Mouse (Mus musculus): ENCODE measurements around the gene Arpp21. TPM values are rescaled to one million over a fixed set of nuclear protein-coding genes. Genes with fewer than 3 reads are reported as not detected.

Arpp21 gene
- polyA plus RNA-seq, 1 experiment: not detected

DNA sequence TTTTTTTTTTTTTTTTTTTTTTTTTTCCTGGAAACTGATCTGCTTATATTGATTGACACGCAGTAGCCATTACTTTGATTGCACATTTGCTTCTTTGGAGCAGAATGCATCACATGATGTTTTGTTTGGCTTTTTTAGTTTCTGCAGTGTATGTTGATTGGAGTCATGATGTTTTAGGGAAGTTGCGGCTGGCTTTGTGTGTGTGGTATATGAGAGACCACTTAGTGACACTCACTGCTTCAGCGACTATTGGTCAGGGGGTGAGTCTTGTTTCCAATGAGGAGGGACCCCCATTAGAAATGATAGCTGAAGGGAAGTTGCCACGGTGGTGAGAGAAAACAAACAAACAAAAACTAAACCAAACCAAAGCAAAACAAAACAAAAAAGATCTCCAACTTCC is 55.7 kb downstream of the Arpp21 start:
- no peak for DNase-seq (ENCODE audit: low spot score)

DNA sequence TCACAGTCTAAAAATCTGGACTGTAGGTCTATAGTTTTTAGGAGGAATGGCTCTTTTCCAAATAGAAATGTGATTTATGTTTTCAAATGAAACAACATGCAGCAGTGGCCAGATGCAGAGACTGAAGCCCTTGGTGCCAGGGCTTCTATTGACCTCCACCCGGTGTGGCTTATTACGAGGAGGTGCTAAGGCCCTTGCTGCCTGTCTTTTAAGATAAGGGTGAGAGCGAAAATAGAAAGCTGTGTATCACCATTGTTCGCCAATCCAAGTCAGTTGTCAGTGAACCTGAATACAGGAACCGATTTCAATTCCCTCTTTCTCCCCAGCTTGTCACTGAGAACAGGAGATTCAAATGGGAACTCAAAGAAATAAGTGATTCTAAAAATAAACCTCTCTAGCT is 57.3 kb downstream of the Arpp21 start:
- no peak for DNase-seq (ENCODE audit: low spot score)

GRCm38 (mm10) chr9:112177569-112177968 is 58.2 kb downstream of the Arpp21 start:
- no peak for DNase-seq (ENCODE audit: low spot score)

GRCm38 (mm10) chr9:112176317-112176716 is 59.4 kb downstream of the Arpp21 start:
- DNase-seq (ENCODE audit: low spot score): no peak

DNA sequence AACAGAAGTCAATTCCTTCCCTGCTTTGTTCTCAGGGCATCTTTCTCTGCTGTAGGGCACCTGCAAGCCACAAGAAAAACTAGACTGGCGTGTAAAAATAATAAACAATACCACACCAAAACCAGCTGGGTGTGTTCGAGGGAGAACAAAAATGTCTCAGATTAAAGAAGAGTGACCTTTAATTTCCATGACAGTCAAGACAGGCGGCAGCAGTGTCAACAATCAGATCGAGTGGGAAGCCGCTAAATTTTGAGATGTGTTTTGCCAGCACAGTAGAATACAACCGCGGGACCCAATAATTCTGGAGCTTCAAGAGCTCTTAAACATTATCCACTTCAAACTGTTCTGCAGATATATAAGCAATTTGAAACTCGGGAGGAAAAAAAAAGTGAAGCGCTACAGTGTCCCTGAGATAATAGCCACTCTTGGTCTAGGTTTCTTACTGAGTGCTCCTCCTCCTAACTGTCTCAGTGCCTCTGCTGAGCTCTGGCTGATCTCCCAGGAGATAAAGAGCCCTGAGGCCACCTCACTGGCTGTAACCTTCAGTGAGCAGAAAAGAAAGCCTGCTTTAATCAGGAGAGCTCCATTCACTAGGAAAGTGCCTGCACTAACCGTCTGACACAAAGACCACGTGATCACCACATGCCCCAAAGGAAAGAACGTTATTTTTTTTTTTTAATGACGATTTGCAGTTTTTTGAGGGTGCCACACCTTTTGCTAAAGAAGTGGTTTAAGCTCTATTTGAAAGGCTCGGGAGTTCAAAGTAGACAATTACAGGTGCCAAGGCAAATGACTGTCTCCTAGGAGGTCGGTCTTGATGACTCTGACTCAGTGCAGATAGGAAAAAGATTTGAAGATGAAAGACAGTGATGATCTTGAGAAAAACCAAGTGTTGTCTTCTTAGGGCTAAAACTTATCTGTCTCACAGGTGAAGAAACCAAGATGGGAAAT is 61.1 kb downstream of the Arpp21 start:
- no peak for DNase-seq (ENCODE audit: low spot score)

DNA sequence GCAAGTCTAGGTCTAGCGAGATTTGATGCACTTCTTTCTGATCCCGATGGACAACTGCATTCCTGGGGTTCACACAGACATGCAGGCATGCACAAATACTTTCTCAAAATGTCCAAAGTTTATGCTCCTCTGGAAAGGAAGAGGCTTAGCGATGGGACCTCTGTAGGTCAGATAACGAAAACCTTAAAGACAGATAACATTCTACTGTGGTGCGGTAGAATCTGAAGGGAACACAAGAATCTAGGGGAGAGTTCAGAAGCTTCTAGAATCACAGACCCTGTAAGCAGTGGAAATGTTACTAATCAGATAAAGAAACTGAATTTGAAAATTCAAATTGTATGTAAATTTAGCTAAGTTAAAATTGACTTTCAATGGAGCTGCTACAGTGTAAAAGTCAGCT is 62.0 kb downstream of the Arpp21 start:
- no peak for DNase-seq (ENCODE audit: low spot score)

DNA sequence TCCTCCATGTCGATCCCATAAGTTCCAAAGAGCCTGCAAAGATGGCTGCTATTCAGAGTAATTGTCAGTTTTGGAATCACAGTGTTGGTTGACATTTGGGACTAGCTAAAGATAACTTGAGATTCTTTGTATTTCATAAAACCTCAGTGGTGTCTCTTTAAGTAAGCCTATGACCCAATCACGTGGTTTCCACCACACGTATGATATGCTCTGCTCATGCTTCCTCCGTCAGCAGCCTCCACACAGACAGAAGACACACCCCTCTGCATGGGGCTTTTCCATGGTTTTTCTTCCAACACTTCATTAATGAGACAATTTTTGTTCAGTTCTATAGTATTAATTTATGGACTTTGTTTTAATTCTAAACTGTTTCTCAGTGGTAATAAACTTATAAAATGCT is 71.1 kb downstream of the Arpp21 start:
- DNase-seq (ENCODE audit: low spot score): no peak

- DNase-seq (ENCODE audit: low spot score): no peak
Observed at GRCm38 (mm10) chr9:112160981-112161380, 74.8 kb downstream of the Arpp21 start.

- DNase-seq (ENCODE audit: low spot score): no peak
Observed at GRCm38 (mm10) chr9:112153972-112154371, 81.8 kb downstream of the Arpp21 start.

GRCm38 (mm10) chr9:112152762-112153161 is 83.0 kb downstream of the Arpp21 start:
- no peak for DNase-seq (ENCODE audit: low spot score)

GRCm38 (mm10) chr9:112151177-112151576 is 84.6 kb downstream of the Arpp21 start:
- DNase-seq (ENCODE audit: low spot score): no peak

GRCm38 (mm10) chr9:112140658-112141057 is 95.1 kb downstream of the Arpp21 start:
- no peak for DNase-seq (ENCODE audit: low spot score)

GRCm38 (mm10) chr9:112137820-112138219 is 97.9 kb downstream of the Arpp21 start:
- DNase-seq (ENCODE audit: low spot score): no peak

DNA sequence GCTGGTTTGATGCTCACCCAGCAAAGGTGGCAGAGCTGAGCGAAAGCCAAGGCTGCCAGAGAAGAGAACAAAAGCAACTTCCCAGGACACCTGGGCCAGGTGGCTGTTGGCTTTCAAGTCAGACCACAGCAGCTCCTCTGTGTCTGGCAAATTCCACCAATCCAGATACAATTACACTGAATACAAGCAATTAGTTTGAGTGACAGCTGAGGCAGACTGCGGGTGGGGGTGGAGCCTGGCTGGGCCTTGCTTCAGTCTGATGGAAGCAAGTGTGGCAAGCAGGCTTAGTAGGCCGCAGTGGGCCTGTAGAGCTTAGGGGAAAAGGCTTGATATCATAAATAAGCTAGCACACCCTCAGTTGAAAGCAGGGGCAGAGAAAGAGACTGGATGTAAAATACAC is 104.9 kb downstream of the Arpp21 start:
- no peak for DNase-seq (ENCODE audit: low spot score)

- DNase-seq (ENCODE audit: low spot score): no peak
Observed at GRCm38 (mm10) chr9:112124667-112125066, 111.1 kb downstream of the Arpp21 start.

- DNase-seq (ENCODE audit: low spot score): no peak
Observed at GRCm38 (mm10) chr9:112124184-112124583, 111.6 kb downstream of the Arpp21 start.

DNA sequence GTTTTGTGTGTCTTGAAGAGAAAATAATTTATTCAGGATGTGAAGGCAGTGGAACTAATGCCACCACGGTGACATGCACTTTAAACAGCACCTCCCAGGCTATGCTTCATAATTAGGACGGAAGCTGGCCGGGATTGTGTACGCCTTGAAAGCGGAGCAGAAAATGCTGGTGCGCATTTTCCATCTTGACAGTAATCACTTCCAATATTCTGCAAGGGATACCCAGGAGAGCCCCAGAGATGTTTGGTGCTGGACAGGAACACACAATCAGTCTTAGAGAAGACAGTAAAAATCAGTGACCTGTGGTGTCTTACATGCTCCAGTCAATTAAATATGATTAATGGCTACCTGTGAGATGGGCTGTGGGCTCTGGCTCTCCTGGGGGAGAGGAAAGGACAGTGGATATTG is 112.3 kb downstream of the Arpp21 start:
- no peak for DNase-seq (ENCODE audit: low spot score)

DNA sequence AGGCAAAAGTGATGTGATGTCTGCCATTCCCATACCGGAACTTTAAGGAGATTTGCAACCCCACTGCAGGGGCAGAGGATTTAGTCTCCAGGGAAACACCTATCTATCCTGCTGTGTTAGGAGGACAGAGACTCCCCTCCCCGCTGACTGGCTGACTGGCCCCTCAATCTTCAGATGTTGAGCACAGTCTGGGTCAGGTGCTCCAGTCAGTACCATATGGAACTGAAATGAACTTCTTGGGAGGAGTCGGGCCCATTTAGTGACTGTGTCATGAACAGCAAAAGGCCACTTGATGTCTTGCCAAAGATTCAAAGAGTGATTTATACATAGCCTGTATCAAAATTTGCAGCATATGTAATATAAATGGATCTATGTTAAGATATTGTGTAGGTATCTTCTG is 116.2 kb downstream of the Arpp21 start:
- no peak for DNase-seq (ENCODE audit: low spot score)

DNA sequence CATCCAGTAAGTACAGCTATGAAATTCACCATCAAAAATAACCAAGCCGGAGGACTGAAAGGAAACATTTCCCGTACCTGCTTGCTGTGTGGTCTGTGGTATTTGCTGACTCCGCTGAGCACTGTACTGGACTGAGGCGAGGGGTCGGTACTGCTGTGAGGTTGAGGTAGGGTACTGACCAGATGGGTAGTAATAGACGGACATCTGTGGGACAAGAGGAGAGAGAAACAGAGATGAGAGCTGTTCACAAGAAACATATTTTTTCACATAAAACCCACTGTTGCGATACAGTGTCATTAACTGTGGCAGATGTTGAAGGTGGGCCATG is 116.7 kb downstream of the Arpp21 start:
- DNase-seq (ENCODE audit: low spot score): no peak

DNA sequence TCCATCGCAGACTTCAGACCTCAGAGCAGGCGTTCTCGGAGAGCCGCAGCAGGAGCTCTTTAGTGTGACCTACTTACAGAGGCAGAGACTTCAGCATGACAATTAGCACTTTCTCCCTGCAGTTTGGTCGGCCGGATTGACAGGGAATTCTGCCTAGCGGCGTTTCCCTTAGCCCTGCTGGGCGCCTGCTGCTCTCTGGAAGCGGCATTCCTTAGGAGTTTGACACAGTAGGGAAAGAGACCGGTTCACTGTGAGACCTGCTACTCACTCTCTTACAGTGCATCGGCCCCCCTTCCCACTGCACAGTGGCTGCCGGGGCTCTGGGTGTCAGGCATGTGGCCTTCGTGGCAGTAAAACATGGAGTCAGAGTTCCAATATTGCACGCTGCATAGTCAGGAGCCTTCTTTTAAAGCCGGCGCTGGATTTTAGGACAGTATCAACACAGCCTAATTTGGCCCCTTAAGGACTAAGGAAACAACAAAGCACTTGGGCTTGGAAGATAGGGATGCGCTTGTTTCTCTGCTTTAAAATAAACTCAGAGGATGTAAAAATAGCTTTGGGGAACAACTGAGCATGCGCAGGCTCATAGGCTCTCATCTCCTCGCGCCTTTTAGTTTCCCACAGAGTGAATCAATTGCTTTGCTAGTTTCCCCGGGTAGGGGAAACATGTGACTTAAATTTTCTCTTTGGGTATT is 117.2 kb downstream of the Arpp21 start:
- DNase-seq (ENCODE audit: low spot score): no peak

GRCm38 (mm10) chr9:112117632-112118410 is 117.9 kb downstream of the Arpp21 start:
- no peak for DNase-seq (ENCODE audit: low spot score)

- DNase-seq (ENCODE audit: low spot score): no peak
Observed at GRCm38 (mm10) chr9:112111610-112112009, 124.1 kb downstream of the Arpp21 start.

DNA sequence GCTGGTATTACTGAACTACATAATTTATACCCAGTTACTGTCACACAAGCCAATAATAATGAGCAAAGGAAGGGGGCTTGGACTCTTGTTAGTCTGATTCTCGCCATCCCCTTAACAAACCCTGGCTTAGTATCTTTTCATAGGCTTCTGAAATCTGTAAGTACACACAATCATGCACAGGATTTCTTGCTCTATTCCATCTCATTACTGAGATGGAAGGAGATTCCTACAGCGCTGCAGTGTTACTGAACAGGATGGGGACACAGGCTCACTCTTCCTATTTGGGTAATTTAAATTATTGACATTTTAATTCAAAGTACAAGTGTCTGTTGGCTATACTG is 132.9 kb downstream of the Arpp21 start:
- no peak for DNase-seq (ENCODE audit: low spot score)
